Mouse (Mus musculus) cerebellum, adult 2 months (tissue): ENCODE data around the gene Ppih. TPM values are rescaled to one million over a fixed set of nuclear protein-coding genes. Genes with fewer than 3 reads are reported as not detected.

Experiments used
- DNase-seq, 2 experiments: peaks; one replicate each; pipeline ENCODE4 v3.0.0; 2021
- H3K27ac ChIP-seq: fragments of 200-500 bp; 2 replicates; pipeline ENCODE4 v1.5.1; 2012; ENCODE audit warnings: low read length, control low read depth, inconsistent platforms; ENCODE audit not compliant: insufficient read depth
- H3K27me3 ChIP-seq: fragments of 200-500 bp; 2 replicates; pipeline ENCODE4 v1.6.1; 2012; ENCODE audit warnings: inconsistent platforms, mild to moderate bottlenecking, low read length, moderate library complexity; ENCODE audit not compliant: control insufficient read depth, insufficient read depth
- H3K4me1 ChIP-seq: fragments of 200-500 bp; 2 replicates; pipeline ENCODE4 v1.6.1; 2011; ENCODE audit warnings: low read length; ENCODE audit not compliant: control insufficient read depth, insufficient read depth
- H3K4me3 ChIP-seq: fragments of 200-500 bp; replicated peaks from 2 replicates; pipeline ENCODE3; 2011; ENCODE audit warnings: mild to moderate bottlenecking, low read depth, low read length, control low read depth; ENCODE audit not compliant: insufficient read depth
- CTCF ChIP-seq: fragments of 200-500 bp; IDR thresholded peaks from 2 replicates; pipeline ENCODE4 v1.5.1; 2011; ENCODE audit warnings: low read depth, mild to moderate bottlenecking, control low read depth, low read length, moderate library complexity, borderline replicate concordance; ENCODE audit not compliant: insufficient read depth
- POLR2A ChIP-seq: fragments of 200-500 bp; IDR thresholded peaks from 2 replicates; pipeline ENCODE4 v1.6.1; 2011; ENCODE audit warnings: low read length, control low read depth, borderline replicate concordance; ENCODE audit not compliant: insufficient read depth
- WGBS: fragments of 180-500 bp; shearing (Covaris S2); methylation state at CpG from one replicate; pipeline ENCODE4 v1.1.7; 2018; 5-methylcytosine and 5-hydroxymethylcytosine counted together
- polyA plus RNA-seq: library from polyadenylated mRNA; depleted of rRNA; stranded (reverse); fragments of >200 nt; gene quantifications from 2 replicates; pipeline ENCODE4 v1.2.3, GENCODE M21; 2012

Ppih gene
- polyA plus RNA-seq, 1 experiment, result 26.3 TPM

DNA sequence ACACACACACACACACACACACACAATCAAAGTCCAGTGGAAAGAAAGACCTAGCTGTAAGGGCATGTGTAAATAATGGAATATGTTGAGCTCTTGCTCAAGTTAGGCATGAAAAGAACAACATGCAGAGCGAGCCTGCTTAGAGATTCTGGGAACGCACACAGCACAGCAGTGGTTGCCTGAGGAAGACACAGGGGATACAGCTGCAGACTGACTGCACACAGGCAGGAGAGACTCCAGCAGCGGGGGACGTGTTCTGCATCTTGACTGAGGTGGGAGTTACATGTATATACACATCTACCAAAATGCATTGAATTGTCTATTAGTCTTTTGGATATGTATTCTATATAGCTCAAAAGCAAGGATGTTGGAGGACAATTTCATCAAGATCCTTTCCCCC lies 18.1 kb upstream of the Ppih start:
- H3K27ac ChIP-seq, result no peak overlapping the region
- H3K4me3 ChIP-seq, result no peak overlapping the region
- no peak for TF ChIP-seq CTCF
- no peak for TF ChIP-seq POLR2A
- H3K27me3 ChIP-seq, result no peaks in the 10 kb centered on the region
- no peak for DNase-seq
- no peaks in the 10 kb centered on the region for H3K4me1 ChIP-seq
- WGBS, result 53% methylated on average over 4 of the region's 4 CpGs

DNA sequence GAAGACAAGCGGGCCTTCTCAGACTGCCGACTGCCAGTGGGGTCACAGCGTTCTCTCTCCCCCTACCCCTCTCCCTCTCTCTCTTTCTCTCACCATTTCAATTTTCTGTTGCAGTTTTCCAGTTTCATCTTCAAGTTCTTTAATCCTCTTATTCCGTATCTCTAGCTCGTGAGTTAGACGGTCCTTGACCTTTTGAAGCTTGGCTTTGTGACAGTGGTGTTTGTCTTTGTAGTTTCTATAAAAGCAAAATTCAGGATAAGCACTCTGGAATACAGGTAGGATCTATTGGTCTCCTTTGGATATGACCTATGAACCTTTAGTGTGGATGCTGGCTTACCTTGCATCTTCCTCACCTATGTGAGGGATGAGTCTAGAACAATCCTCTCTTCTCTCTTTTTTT lies 13.1 kb upstream of the Ppih start:
- Histone ChIP-seq H3K4me1 (no peaks in the 10 kb centered on the region), H3K4me3 (no peak overlapping the region), H3K27ac (no peak overlapping the region), H3K27me3 (no peaks in the 10 kb centered on the region)
- WGBS, result 86% methylated on average over 6 of the region's 6 CpGs
- TF ChIP-seq POLR2A (no peak), CTCF (no peak)
- no peak for DNase-seq

DNA sequence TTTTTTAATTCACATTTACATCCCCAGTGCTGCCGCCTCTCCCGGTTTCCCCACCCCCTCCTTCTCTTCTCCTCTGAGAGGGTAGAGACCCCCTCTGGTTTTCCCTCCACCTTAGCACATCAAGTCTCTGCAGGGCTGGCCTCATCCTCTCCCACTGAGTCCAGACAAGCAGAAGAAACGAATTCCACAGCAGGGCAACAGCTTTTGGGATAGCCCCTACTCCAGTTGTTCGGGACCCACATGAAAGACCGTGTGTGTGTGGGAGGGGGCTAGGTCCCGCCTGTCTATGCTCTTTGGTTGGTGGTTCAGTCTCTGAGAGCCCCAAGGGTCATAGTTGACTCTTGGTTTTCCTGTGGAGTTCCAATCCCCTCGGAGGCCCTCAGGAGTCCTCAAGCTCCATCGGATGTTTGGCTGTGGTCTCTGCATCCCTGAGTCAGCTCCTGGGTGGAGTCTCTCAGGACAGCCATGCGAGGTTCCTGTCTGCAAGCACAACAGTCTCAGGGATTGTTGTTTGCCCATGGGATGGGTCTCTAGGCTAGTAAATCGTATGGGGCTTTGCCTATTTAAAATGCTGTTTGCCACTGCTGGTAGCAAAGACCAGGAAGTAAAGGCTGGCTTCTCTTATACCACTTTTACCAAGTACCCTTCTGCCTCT lies 677 bp upstream of the Ppih start:
- 17% methylated on average over 10 of the region's 10 CpGs for WGBS
- H3K27me3 ChIP-seq, result no peaks in the 10 kb centered on the region
- H3K27ac ChIP-seq, result no peak overlapping the region

DNA sequence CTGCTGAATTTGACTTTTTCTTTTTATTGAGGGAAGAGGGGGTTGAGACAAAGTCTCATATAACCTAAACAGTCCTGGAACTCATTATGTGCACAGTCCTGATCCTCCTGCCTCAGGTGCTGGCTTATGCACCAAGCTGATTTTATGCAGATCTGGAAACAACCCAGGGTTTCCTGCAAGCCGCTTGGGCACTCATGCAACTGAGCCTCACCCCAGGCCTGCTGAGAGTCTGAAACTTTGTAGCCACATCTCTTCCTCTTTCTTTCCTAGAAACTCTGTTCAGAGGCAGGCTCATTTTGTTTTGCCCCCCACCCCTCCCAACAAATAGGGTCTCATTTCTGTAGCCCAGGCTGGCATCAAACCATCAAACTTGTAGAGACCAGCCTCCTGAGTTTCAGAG lies 6.6 kb downstream of the Ppih start:
- Histone ChIP-seq H3K4me3 (no peak overlapping the region), H3K27me3 (no peaks in the 10 kb centered on the region), H3K4me1 (no peaks in the 10 kb centered on the region), H3K27ac (no peak overlapping the region)
- no peak for TF ChIP-seq POLR2A
- no peak for TF ChIP-seq CTCF
- no peak for DNase-seq
- WGBS, result 97% methylated on average over 1 of the region's 1 CpGs

More for the DNA sequence above, 677 bp upstream of the Ppih start:
- TF ChIP-seq CTCF (no peak), POLR2A (no peak)
- peak overlapping the region; percentile 92 for H3K4me3 ChIP-seq
- peak; percentile 18 to 27 for DNase-seq
- H3K4me1 ChIP-seq, result no peaks in the 10 kb centered on the region; the same call in 1 of the 2 replicates

DNA sequence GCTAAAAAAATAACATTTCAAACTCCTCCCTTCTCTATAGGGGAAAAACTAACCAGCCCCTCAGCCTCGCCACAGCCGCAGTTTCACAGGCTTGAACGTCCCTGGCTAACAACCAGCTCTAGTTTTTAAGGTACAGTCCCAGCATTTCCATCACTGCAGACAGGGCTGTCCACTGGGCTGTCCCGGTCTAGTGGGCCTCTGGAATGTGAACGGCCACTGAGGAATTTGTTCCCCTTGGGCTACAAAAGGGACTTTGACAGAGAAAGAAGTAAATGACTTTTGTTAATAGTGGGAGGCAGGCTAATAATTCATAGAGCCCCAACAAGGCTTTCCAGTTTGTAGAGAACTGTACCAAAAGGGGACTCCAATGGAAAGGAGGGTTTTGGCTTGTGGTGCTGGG lies 14.9 kb downstream of the Ppih start:
- DNase-seq, result no peak

DNA sequence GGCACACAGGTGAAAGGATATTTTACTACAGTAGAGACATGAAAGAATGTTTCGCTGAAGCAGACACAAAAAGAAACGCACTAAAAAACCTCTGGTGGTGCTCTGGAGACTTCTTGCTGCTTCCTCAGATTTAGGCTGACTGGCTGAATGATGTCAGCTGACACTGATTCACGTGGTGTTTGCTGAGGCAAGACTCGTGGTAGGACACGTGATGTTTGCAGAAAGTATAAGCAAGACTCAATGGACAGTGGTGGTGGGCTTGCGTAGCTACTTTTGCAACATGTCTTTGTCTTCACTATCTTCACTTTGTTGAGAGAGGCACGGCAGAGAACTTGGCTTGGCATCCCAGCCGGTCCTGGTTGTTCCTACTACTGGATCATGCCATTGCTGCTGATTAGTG lies 17.1 kb downstream of the Ppih start:
- H3K4me3 ChIP-seq, result no peak overlapping the region
- H3K4me1 ChIP-seq, result no peaks in the 10 kb centered on the region
- no peaks in the 10 kb centered on the region for H3K27me3 ChIP-seq
- DNase-seq, result no peak
- TF ChIP-seq CTCF (no peak), POLR2A (no peak)
- no peak overlapping the region for H3K27ac ChIP-seq
- 93% methylated on average over 8 of the region's 8 CpGs for WGBS

More for the DNA sequence above, 14.9 kb downstream of the Ppih start:
- H3K27me3 ChIP-seq, result no peaks in the 10 kb centered on the region
- H3K27ac ChIP-seq, result no peak overlapping the region
- no peak overlapping the region for H3K4me3 ChIP-seq
- WGBS, result 63% methylated on average over 5 of the region's 5 CpGs
- TF ChIP-seq CTCF, result no peak
- no peak for TF ChIP-seq POLR2A
- H3K4me1 ChIP-seq, result no peaks in the 10 kb centered on the region

DNA sequence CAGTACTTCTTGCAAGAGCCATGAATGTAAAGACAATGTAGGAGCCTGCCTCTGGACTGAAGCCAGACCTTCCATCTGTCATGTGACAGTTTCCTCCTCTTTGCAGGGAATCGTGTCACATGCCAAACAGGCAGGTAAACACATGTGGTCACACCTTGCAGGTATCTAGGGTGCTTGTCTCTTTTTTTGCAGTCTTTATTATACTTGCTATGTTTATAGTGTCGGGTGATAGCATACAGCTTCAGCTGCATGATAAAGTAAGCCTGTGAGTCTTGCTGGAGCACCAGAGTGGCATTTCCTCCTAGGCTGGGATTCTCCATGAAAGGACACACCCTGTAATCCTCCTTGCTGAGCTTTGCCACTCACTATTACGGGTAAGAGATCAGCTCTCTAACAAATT lies 18.6 kb downstream of the Ppih start:
- Histone ChIP-seq H3K27ac (no peak overlapping the region), H3K27me3 (no peaks in the 10 kb centered on the region), H3K4me3 (no peak overlapping the region), H3K4me1 (no peaks in the 10 kb centered on the region)
- DNase-seq, result no peak
- 62% methylated on average over 3 of the region's 3 CpGs for WGBS
- TF ChIP-seq CTCF (no peak), POLR2A (no peak)

DNA sequence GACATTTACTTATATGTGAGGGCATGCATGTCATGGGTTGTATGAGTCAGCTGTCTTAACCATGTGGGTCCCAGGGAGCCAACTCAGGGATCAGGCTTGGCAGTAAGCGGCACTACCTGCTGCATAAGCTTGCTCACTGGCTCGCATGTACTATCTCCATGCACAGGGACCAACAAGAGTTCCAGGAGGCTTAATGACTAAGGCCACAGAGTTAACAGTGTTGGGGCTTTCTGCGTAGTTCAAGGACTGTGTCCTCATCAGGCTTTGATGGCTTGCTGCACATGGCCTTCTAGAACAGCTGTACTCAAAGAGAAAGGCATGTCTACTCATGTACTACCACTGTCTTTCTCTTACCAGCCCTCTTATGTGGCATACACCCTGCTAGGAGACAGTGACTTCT lies 19.6 kb downstream of the Ppih start:
- Histone ChIP-seq H3K27me3 (no peaks in the 10 kb centered on the region), H3K4me1 (no peaks in the 10 kb centered on the region), H3K27ac (no peak overlapping the region), H3K4me3 (no peak overlapping the region)
- DNase-seq, result no peak
- no peak for TF ChIP-seq CTCF
- TF ChIP-seq POLR2A, result no peak
- 79% methylated on average over 3 of the region's 3 CpGs for WGBS

DNA sequence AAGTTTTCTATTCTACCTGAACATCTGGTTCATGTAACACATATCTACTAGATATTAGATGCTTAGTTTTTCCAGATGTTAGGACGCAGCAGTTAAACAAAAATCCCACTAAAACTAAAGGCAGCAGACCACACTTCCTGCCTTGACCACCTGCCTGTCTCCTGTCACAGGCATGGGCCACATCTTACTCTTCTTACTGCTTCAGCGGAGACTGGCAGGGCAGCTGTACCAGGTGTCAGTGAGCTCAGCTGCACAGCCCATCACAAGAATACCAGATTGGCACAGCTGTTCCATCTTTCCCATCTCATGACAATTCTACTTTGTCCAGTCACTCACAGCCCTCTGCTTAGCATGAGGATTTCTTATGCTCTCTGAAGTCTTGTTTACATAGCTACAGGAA lies 23.0 kb downstream of the Ppih start:
- no peak overlapping the region for H3K4me3 ChIP-seq
- H3K4me1 ChIP-seq, result no peaks in the 10 kb centered on the region
- no peak for TF ChIP-seq POLR2A
- no peak for TF ChIP-seq CTCF
- WGBS, result 88% methylated on average over 2 of the region's 2 CpGs
- no peak for DNase-seq
- no peaks in the 10 kb centered on the region for H3K27me3 ChIP-seq
- no peak overlapping the region for H3K27ac ChIP-seq
